Mouse (Mus musculus): ENCODE measurements around the gene Ogg1. TPM values are rescaled to one million over a fixed set of nuclear protein-coding genes. Genes with fewer than 3 reads are reported as not detected.

Ogg1 gene
- polyA plus RNA-seq (2012; rRNA removed) = 16.3 and 19.1 TPM in 2 replicates

DNA sequence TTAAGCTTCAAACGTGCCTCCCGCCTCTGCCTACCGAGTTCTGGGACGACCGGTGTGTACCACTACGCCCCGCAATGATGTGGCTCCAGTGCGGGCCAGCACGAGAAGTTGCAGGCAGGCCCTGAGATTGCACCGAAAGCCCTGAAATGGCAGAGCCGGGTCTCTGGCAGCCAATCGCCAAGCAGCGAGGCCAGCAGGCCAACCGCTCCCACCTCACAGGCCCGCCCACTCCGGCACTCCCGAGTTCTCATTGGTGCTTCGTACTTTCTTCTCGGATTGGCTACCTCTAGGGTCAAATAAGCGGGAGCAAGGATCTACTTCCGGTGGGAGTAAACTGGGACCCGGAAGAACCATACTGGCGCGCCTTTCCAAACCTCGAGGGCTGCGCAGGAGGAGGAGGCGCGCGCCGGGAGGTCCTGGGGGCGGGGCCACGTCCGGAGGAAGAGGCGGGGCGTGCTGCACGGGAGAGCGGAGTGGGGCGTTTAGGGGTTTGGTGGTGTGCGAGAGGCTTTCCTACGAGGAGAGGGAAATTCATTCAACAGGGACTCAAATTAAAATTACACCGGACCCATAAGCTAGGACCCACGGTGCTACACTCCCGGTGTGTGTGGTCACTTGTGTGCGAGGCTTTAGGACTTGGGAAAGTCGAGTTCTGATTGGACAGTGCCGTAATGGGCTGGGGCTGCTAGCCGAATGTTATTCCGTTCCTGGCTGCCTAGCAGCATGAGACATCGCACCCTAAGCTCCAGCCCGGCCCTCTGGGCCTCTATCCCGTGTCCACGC, at the start of gene Ogg1:
Gene Ogg1 (plus strand): TSS at position 440 of the 783 bp plus-strand sequence.
- DNase-seq (ENCODE audit: low spot score) = peak; percentile 85

DNA sequence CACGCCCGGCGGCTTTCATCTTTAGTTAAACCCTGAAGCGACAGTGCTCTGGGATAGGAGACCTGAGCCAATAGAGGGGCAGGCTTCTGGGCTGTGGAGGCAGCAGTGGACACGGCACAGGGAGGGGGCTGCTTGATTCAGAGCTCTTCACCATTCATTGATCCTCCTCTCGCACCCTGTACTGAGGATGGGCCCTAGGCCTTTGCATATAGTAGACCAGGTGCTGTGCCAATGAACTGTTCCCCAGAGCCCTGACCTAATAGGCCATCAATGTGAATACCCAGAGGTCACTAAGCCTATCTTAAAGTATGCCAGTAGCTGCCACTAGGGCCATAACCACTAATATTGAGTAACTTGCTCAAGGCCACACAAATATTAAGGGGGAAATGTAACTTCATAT, 45.1 kb upstream of the Ogg1 start:
- DNase-seq (ENCODE audit: low spot score) = no peak

DNA sequence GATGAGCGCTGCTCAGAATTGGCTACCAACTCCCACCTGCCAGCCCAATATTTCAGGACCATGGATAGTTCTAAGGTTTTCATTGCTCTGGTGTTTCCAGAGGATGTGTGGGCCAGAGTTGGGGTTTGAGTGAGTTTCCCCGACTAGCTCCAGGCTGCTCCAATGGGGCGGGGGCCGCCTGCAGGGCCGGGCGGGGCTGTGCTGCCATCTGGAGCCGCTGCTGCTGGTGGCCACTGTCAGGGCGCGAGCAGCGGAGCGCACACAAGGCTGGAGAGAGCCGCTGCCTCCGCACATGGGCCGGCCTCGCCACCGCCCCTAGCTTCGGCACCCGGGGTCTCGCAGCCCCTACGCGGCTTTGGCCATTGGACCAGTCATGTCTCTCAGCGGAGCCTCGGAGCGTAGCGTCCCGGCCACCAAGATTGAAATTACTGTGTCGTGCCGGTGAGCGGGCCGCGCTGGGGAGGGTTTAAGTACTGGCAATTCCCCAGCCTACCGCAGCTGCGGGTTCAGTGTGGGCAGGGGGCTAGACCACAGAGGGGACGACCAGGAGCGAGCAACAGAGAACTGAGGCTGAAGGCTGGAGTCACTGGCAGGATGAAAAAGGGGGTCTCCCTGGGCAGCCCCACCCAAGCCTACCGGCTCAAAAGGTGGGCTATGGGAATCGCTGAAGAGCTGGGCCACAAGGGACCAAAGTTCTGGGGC, 44.5 kb upstream of the Ogg1 start, which contains the start of gene Cpne9:
Gene Cpne9 (plus strand): TSS at position 207 of the 702 bp plus-strand sequence.
- DNase-seq (ENCODE audit: low spot score) = no peak

DNA sequence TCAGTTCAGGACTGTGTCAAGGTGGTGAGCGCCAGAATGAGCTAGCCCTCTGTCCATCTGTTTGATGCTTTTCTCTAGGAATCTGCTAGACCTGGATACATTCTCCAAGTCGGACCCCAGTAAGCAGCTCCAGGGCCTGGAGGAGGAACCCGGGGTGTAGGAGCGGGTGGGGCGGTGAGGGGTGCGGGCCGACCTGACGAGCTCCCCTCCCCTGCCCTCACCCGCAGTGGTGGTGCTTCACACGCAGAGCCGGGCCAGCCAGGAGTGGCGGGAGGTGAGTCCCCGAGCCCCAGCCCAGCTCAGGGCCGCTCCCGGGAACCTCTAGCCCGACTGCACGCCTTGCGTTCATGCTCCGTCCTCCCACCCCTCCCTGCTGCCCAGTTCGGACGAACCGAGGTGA, 43.8 kb upstream of the Ogg1 start:
- DNase-seq (ENCODE audit: low spot score) = no peak

DNA sequence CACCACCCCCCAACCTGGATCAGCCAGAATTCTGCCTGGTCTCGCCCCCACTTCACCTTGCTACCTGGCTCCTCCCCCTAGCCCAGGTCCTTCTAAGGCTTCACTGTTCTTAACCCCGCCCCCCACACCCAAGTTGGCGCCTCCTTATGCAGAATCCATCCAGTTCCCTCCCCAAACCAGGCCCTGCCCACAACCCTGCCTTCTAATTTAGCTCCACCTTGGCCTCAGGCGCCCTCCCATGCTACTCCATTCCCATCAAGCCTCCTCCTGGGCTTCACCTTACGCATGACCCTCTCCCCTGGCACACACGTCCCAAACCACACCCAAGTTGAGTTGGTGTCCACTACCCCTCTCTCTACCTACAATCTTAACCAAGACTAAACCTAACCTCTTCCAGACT, 43.3 kb upstream of the Ogg1 start:
- DNase-seq (ENCODE audit: low spot score) = no peak

DNA sequence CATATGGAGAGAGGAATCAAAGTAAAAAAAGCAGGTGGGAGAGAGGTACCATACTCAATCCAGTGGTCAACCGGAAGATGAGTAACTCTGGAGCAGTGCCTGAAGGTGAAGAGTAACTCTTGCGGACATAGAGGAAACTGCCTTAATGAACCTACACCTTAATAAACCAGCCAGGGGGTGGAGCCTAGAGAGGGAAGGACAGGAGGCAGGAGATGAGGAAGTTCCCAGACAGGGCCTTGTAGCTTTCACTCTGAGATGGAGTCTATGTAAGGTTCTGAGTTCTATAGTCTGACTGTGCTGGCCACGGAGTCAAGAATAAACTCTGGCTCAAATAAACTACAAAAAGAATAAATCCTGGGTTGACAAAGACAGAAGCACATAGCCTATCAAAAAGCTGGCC, 41.8 kb upstream of the Ogg1 start:
- no peak for DNase-seq (ENCODE audit: low spot score)

DNA sequence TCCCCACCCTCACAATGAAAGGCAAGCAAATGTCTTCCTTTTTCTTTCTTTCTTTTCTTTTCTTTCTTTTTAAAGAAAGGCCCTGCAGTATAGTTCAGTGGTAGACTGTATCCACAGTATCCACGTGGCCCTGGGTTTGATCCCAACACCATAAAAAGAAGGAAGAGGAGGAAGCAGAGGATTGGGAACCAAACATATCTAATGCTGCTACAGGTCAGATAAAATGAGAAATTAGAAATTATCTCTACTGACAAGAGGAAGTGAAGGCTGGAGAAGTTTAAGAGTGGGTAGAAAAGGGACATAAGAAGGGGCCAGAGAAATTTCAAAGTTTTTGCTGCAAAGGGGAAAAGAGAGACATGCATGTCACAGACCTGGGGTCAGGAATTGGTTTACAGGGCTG, 40.5 kb upstream of the Ogg1 start:
- no peak for DNase-seq (ENCODE audit: low spot score)

DNA sequence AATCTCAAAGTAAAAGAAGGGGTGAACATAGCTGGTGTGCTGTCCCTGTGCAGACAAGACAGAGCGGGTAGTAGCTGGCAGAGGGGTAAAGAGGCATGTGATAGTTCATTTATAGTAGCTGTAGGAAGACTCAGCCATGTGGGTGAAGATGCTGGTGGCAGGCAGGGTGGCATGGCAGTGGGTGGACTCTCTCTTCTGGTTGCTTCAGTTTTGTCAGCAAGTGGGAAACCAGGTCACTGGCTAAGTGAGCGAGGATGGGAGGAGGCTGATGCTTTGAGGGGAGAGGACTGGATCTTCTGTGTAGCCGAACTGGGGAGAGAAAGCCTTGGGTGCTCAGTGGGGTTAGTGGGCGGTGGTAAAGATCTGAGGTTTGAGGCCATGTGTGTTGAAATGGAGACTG, 39.5 kb upstream of the Ogg1 start:
- no peak for DNase-seq (ENCODE audit: low spot score)

DNA sequence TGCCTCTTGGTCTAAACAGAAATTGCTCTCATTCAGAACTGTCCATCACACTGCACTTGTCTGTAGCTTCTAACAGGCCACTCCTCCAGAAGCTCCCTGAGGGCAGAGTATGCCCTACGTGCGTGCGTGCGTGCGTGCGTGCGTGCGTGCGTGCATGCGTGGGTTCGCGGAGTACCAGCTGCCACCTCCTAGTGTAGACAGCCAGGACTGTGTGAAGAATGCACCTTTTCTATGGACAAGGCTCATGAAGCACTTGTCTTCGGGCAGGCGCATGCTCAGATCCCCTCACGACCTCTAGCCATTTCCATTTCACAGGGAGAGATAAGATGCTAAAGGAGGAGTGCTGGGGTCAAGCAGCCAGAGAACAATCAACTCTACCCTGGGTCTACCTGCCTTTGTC, 37.4 kb upstream of the Ogg1 start:
- no peak for DNase-seq (ENCODE audit: low spot score)

DNA sequence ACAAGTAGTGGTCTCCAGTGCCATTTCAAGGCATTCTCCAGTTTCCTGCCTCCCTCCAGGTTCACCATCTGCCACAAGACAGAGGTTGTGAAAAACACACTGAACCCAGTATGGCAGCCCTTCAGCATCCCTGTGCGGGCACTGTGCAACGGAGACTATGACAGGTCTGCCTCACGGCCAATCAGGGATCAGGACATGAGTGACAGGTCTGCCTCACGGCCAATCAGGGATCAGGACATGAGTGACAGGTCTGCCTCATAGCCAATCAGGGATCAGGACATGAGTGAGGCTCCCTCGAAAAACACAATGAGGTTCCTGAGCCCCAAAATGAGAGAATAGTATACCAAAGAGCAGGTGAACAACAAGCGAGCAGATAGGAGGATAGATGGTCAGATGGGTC, 36.4 kb upstream of the Ogg1 start:
- no peak for DNase-seq (ENCODE audit: low spot score)

DNA sequence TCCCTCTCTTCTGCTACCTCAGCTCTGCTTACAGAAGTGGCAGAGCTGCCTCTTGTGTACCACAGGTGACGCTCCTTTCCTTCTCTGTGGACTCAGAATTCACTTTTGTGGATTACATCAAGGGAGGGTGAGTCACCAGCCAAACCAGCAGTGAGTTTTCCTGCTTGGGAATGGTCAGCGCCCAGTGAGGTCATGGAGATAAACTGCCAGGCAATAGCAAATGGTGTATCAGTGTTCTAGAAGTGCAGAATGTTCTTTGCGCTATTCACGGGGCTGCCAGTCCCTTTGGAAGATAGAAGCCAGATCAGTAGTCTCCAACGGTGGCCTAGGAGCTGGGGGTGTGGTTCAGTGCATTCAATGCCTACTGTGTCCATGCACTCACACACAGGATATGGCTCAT, 33.8 kb upstream of the Ogg1 start:
- no peak for DNase-seq (ENCODE audit: low spot score)

DNA sequence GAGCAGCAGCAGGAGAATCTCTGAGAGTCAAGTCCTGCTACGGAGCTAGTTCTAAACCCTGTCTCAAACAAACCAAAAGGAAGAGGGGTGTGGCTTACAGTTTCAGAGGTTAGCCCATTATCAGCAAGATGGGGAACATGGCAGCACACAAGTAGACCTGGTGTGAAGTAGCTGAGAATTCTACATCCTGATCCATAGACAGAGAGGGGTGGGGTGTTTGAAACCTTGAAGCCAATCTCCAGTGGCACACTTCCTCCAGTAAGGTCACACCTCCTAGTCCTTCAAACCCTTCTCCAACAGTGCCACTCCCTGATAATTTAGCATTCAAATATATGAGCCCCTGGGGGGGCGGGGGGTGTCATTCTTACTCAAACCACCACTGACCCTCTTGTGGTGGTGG, 30.7 kb upstream of the Ogg1 start:
- DNase-seq (ENCODE audit: low spot score) = no peak

DNA sequence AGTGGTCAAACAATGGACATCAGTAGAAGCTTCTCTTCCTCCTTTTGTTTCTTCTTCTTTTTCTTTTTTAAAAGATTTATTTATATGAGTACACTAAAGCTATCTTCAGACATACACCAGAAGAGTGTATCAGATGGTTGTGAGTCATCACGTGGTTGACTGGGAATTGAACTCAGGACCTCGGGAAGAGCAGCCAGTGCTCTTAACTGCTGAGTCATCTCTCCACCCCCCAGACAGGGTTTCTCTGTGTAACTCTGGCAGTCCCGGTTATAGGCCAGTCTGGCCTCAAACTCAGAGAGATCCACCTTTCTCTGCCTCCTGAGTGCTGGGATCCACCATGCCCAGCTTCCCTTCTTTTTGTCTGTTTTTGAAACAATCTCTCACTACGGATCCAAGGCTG, 30.1 kb upstream of the Ogg1 start:
- DNase-seq (ENCODE audit: low spot score) = no peak

DNA sequence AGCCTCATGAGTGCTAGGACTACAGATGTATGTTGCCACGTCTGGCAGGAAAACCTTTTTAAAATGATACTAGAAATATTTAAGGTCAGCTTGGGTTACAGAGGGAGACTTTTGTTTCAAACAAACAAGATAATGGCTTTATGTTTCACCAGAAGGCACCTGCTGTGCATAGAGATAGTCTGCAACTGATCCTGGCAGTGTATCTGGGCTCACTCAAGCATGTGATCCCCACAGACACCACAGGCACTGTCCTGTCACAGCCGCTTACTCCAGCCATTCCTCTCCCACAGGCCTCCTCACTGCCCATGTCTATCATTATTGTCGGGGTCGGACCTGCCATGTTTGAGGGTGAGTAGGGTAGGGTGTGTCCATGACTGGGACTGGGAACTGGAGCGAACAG, 25.4 kb upstream of the Ogg1 start:
- no peak for DNase-seq (ENCODE audit: low spot score)

DNA sequence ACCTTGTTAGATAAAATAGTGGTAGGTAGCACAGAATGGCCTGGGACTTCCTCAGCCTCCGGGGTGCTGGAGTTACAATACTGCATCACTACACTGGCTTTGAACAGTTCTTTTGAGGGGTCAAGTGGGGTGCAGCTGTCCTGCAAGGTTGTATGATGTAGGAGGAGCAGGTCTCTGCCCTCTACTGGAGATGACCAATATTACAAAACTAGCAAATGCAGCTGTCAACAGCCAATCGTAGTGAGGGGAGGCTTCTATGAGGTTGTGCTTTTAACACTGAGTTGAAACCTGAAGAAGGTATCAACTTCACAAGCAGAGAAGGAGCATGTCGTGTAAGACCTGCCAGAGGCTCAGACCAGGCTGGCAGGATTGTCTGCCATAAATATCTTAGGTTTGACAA, 24.5 kb upstream of the Ogg1 start:
- DNase-seq (ENCODE audit: low spot score) = no peak

DNA sequence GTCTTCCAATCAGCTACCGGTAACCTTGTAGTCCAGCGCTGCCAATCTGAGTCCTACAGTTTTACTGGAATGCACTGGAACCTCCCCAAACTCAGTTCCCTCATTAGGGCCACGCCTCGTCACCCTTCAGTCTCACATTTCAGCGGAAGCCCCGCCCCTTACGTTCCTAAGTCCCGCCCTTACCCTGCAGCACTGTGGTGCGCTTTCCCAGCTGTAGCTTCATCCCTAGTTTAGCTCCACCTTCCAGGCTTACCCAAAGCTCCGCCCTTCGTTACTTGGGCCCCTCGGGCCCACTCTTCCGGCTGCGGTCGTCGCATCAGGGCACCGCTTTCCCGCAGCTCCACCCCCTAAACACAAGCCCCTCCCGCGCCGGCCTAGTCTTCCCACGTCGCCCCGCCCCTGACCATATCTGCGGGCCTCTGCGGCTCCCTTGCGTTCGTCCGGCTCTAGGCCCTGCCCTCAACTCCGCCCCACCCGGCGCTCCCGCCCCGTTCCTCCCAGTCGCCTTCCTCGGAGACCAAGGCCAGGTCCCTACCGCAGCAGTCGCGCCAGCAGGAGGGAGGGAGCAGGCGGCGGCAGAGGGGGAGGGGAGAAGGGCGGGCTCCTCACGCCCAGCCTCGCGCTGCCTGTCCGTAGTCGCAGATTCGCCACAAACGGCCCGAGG, 20.3 kb upstream of the Ogg1 start:
- peak; percentile 98 for DNase-seq (ENCODE audit: low spot score)

DNA sequence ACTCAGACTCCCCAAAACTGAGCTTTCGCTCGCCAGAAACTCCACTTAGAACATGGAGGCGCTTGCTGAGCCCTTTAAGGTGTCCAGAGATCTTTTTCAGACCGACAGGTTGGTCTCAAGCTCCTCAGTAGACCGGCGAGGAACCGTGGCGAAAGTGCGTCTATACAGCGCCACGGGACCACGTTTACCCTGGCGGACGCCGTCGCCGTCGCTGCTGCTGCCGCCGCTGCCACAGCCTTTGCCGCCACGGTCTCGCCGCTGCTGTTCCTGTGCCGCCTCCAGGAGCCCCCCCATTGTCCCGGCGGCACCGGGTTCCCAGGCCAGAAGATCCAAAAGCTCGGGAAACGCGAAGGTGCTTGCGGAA, 19.8 kb upstream of the Ogg1 start, which contains the start of gene Brpf1:
Gene Brpf1 (plus strand): TSS at position 152 of the 364 bp plus-strand sequence.
- DNase-seq (ENCODE audit: low spot score) = no peak

DNA sequence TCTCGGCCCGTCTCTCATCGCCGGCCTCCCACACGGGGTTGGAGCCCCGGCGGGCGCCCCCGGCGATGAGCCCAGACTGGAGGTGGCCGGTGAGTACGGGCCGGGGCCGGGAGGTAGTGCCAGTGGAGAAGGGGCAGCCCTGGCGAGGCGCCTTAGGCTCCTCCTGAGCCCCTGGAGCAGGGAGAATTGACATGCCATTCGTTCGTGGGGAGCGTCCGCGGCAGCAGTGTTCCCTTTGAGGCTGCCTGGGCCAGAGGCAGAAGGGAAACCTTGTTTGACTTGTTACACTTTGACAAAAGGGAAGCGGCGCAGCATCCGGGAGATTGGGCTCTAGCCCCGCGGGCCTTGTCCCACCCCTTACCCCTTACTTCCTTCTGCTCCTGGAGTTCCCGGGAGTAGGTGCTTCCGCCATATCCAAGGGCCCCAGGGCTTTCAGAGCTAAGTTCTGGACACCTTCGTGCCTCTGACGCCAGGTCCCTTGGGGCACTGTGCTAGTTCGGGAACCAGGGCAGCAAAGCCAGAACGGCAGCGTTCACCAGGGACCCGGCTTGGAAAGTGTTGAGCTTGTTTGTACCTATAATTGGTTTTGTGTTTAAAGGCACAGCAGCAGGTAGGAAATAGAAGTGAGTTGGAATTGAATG, 19.2 kb upstream of the Ogg1 start:
- DNase-seq (ENCODE audit: low spot score) = no peak

DNA sequence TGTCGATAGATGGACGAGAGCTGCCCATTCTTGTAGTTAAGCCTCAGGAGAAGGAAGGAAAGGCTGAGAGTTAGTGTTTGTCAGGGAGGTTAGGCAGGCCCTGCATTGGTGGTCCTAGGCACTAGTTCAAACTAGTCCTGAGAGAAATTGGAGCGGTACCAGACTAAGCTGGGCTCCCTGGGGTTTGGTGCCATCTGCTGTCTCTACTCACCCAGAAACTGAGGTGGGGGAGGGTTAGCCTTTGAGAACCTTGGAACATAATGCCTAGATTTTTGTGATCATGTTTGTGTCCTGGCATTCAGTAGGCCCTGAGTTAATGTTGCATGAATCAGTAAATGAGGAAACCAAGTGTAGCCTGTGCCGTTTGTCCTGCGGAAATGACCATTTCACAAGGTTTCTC, 18.6 kb upstream of the Ogg1 start:
- DNase-seq (ENCODE audit: low spot score) = no peak

DNA sequence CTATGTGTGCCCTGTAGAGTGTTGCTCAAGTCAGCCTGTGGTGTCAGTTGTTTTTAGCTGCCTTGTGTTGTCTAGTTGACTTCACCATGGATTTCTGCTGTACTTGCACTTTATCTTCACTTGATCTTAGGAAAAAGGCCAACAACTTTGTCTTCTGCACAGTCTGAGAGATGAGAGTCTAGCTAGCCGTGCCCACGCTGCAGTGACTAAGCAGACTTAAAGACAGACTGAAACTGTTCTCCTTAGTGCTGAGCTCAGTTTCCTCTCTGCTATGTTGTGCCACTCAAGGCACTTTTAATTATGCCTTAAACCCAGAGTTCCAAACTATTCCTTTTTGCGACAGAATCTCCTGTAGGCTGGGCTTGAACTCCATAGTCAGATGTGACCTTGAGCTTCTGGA, 10.8 kb upstream of the Ogg1 start:
- no peak for DNase-seq (ENCODE audit: low spot score)

DNA sequence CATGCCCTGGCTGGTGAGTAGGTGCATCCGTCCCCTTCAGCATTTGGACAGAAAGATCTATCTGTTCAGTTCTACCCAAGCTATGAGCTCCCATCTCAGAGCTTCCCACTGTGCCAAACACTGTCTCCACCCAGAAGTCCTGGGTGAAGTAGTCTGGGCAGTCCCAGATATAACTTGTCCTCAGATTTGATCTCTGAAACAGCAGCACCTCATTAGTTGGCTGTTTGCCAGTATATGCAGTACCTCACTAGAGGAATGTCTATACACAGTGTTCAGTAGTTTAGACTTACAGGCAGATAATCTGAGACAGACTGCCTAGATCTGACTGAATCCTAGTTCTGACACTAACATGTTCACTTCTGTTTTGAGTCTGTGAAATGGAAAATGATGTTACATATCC, 2.6 kb downstream of the Ogg1 start:
- no peak for DNase-seq (ENCODE audit: low spot score)

DNA sequence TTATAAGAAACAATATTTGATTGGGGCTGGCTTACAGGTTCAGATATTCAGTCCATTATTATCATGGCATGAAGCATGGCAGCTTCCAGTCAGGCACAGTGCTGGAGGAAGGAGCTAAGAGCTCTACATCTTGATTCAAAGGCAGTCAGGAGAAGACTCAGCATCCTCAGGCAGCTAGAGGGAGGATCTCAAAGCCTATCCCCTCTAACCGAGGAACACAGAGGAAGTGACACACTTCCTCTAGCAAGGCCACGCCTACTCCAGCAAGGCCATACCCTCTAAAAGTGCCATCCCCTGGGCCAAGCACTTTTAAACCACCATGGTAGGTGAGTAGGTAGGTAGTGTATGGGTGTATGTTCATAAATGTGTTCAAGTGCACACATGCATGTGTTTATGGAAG, 3.8 kb downstream of the Ogg1 start:
- DNase-seq (ENCODE audit: low spot score) = no peak
